Mouse (Mus musculus): ENCODE results near the gene Ttc23l.

DNA sequence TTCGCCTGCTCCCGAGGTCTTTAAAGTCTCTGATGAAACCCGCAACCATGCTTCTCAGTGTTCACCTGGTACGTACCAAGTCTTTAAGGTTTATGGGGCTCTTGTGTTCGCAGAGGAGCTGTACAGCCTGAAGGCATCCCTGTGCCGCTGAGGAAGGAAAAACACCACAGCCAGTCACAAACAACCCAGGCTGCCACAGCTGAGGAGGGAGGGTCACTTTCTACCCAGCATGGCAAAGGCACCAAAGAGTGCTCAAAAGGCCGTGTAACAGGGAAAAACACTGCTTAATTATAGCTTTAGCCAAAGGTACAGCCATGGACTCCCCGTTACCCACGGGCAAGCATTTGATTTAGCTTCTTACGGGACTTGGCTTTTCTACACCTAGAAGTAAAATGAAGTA lies 36.4 kb upstream of the Ttc23l start:
- TF ChIP-seq CTCF (IDR thresholded peaks at IDR 0.05; ENCODE audit: borderline replicate concordance, control insufficient read depth, extremely low read depth, insufficient read depth, low read length, poor library complexity): no peak
- no peak for TF ChIP-seq POLR2A (IDR thresholded peaks at IDR 0.05; ENCODE audit: control insufficient read depth, extremely low read depth, insufficient read depth, low read length, poor library complexity)
